ENCODE assay signal across 7 mouse cellular contexts in the genomic region with DNA sequence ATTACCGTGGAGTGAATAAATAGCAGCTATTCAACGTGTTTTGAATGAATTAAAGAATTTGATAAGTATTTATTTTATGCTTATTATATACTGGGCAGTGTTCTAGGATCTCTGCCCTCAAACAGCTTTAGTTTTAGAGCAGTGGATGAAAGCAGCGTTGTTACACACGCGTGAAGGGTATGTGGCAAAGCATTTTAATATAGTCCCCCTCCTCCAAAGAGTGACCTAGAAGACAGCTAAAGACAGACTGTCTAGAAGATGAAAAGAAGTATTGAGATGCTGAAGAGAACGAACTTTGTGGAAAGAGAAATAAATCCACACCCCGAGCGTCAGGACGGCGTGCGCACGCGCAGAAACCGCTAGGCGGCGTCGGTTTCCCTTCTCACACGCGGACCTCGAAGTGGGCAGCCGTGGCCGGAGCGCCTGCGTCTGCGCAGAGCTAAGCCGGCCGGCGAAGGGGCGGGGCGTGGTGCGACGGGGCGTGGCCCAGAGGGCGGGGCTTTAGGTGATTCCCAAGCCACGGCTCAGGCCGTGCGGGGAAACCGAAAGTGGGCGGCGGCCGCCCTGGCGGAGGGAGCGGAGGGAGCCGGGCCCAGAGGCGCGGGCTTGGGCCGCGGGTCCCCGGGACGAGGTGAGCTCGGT. TPM values are rescaled to one million over a fixed set of nuclear protein-coding genes. Genes with fewer than 3 reads are reported as not detected.
DNase-seq lines count a peak whose midpoint lies in the region; ATAC-seq and TF ChIP-seq lines count a peak whose summit lies in the region.

No protein-coding gene starts in this region.

- no peaks in the 10 kb centered on the region for H3K27me3 ChIP-seq in intestine, embryonic 16.5 days (replicated peaks; ENCODE audit: control insufficient read depth, insufficient read depth, low read length)
- H3K27me3 ChIP-seq in midbrain, embryonic 12.5 days = peaks cover 44% of the 10 kb centered on the region
- no peaks in the 10 kb centered on the region for H3K27me3 ChIP-seq in small intestine, adult 2 months (ENCODE audit: control insufficient read depth, insufficient read depth, low read length)

- peak overlapping the region; percentile 75 for H3K27ac ChIP-seq in intestine, embryonic 16.5 days (ENCODE audit: low read length)
- no peak overlapping the region for H3K27ac ChIP-seq in midbrain, embryonic 12.5 days (replicated peaks)
- peak overlapping the region; percentile 75 for H3K27ac ChIP-seq in small intestine, adult 2 months (ENCODE audit: insufficient read depth, low read depth, low read length)

- H3K4me3 ChIP-seq in intestine, embryonic 16.5 days (ENCODE audit: low read length) = peak overlapping the region; percentile 81
- H3K4me3 ChIP-seq in midbrain, embryonic 12.5 days = peak overlapping the region; percentile 86
- peak overlapping the region; percentile 87 for H3K4me3 ChIP-seq in small intestine, adult 2 months (ENCODE audit: low read depth, low read length)

- H3K36me3 ChIP-seq in intestine, embryonic 16.5 days (ENCODE audit: control insufficient read depth, insufficient read depth, low read length) = no peaks in the 10 kb centered on the region
- no peaks in the 10 kb centered on the region for H3K36me3 ChIP-seq in midbrain, embryonic 12.5 days
- no peaks in the 10 kb centered on the region for H3K36me3 ChIP-seq in small intestine, adult 2 months (ENCODE audit: control insufficient read depth, insufficient read depth, low read length)

- peak; percentile 95 for ATAC-seq in intestine, embryonic 16.5 days
- peak; percentile 98 for ATAC-seq in midbrain, embryonic 12.5 days (ENCODE audit: low FRiP score, low read depth)

- peak; percentile 100 for DNase-seq in adrenal gland, adult 2 months
- DNase-seq in embryo, embryonic 11.5 days (ENCODE audit: low read depth, low spot score) = peak; percentile 92
- DNase-seq in gastrocnemius, postnatal 4 days (ENCODE audit: low spot score in 2 of 2) = peak; percentile 99 to 100
- DNase-seq in left cerebral cortex, postnatal 4 days = peak; percentile 99

- intact Hi-C loops in left cerebral cortex, postnatal 4 days (cut with DNase I) = no loop called here

- peaks cover 24% of the 10 kb centered on the region for H3K4me1 ChIP-seq in intestine, embryonic 16.5 days (ENCODE audit: control insufficient read depth, insufficient read depth, low read length)
- peaks cover 32% of the 10 kb centered on the region for H3K4me1 ChIP-seq in midbrain, embryonic 12.5 days
- H3K4me1 ChIP-seq in small intestine, adult 2 months (ENCODE audit: control insufficient read depth, insufficient read depth, insufficient read length, low read length) = peaks cover 35% of the 10 kb centered on the region

- H3K9ac ChIP-seq in intestine, embryonic 16.5 days (ENCODE audit: low read depth, low read length) = peak overlapping the region; percentile 83
- peak overlapping the region; percentile 72 for H3K9ac ChIP-seq in midbrain, embryonic 12.5 days (replicated peaks)

- TF ChIP-seq CTCF in small intestine, adult 2 months (IDR thresholded peaks at IDR 0.05; ENCODE audit: extremely low read depth, insufficient read length, insufficient replicate concordance, low read depth, low read length) = peak; percentile 82

- 2% methylated on average over 49 of the region's 51 CpGs for WGBS in intestine, embryonic 16.5 days
- 4% methylated on average over 49 of the region's 51 CpGs for WGBS in midbrain, embryonic 12.5 days
- WGBS in small intestine, adult 2 months = under 1% methylated on average over 51 of the region's 51 CpGs

- H3K4me2 ChIP-seq in intestine, embryonic 16.5 days (ENCODE audit: low read depth, low read length) = peak overlapping the region; percentile 86
- peak overlapping the region; percentile 92 for H3K4me2 ChIP-seq in midbrain, embryonic 12.5 days (replicated peaks)

- peak; percentile 85 for TF ChIP-seq POLR2A in small intestine, adult 2 months (IDR thresholded peaks at IDR 0.05; ENCODE audit: low read depth, low read length)

- no peaks in the 10 kb centered on the region for H3K9me3 ChIP-seq in intestine, embryonic 16.5 days (ENCODE audit: control insufficient read depth, low read length)
- H3K9me3 ChIP-seq in midbrain, embryonic 12.5 days = no peaks in the 10 kb centered on the region

RNA-seq across cellular contexts. Expression of a gene that starts 6.8 kb away (rescaled TPM):
- 10 to 100 TPM; 22.5 to 30.1 TPM for total RNA-seq in adrenal gland, adult 2 months (2021)
- 5.4 and 5.6 TPM in 2 replicates for polyA plus RNA-seq in adrenal gland, adult 2 months (2012; rRNA removed)
- 10 to 100 TPM; 18.9 to 19.0 TPM for total RNA-seq in gastrocnemius, postnatal 4 days (2021)
- polyA plus RNA-seq in intestine, embryonic 16.5 days (2015; fragmentation: Nextera tagmentation; extraction: Ambion mirVana) = 31.5 and 36.6 TPM in 2 replicates
- 10 to 100 TPM; 26.1 to 29.2 TPM for total RNA-seq in left cerebral cortex, postnatal 4 days (2021)
- 12.0 and 15.9 TPM in 2 replicates for polyA plus RNA-seq in midbrain, embryonic 12.5 days (2016; fragmentation: Nextera tagmentation; extraction: Ambion mirVana)
- polyA plus RNA-seq in small intestine, adult 2 months (2012; rRNA removed) = 8.7 and 21.9 TPM in 2 replicates
